Mouse (Mus musculus) layer of hippocampus, postnatal 10 days (tissue): ENCODE data around the gene Akap2. TPM values are rescaled to one million over a fixed set of nuclear protein-coding genes. Genes with fewer than 3 reads are reported as not detected.

Experiments
- total RNA-seq, 2 experiments: library from RNA; stranded (reverse); gene quantifications; 2 replicates each; pipeline ENCODE4 v1.2.3; 2021

Gene Akap2
- total RNA-seq, 2 experiments from 2014 or later, result 36.8 to 40.9 TPM

Other genes with a start within 250 kb of the Akap2 start
- gene Pakap, start 149.5 kb upstream of the Akap2 start, total RNA-seq, result 10 to 100 TPM; 20.9 to 25.3 TPM
- under 1 TPM; 0.33 to 0.43 TPM for gene D630039A03Rik, start 198.6 kb downstream of the Akap2 start, total RNA-seq
- gene Txn1, start 238.8 kb downstream of the Akap2 start, total RNA-seq, result 100 to 1,000 TPM; 202 to 209 TPM